Mouse (Mus musculus): ENCODE results near the gene Sccpdh.
"Not testable (repeated sequence)": the region's sequence is repeated elsewhere in the genome, so short reads cannot be mapped to it uniquely, and the experiment has no call there.

Gene Sccpdh

DNA sequence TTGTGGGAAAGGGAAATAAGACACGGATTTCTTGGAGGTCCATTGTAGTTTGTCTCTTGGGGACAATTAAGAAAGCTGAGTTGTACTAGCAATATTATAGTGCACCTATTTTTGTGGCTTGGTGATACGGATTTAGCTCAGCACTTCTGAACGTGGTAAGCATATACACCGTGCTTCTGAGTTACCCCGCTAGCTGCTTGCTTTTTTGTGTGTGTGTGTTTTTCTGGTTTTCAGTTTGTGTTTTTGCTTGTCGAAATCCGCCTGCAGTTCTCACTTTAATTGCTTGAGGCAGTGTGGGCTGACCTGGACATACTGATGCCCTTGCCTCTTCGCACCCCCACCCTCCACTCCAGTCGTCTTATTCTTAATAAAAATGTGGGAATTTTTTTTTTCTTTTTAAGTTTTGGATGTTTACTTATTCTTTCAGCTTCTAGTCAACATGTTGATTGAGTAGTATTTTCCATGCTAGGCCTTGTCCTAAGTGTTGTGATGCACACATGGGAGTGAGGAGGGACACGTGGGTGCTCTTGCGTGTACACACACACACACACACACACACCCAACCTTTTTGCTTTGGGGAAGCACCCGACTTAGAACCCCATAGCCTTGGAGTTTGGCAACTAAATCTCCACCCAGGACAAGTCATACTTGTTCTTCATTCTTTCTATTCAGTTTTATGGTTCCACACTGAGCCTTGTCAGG is 977 bp downstream of the Sccpdh start:
- peak in 1 of 2 experiments; percentile 30 for DNase-seq

DNA sequence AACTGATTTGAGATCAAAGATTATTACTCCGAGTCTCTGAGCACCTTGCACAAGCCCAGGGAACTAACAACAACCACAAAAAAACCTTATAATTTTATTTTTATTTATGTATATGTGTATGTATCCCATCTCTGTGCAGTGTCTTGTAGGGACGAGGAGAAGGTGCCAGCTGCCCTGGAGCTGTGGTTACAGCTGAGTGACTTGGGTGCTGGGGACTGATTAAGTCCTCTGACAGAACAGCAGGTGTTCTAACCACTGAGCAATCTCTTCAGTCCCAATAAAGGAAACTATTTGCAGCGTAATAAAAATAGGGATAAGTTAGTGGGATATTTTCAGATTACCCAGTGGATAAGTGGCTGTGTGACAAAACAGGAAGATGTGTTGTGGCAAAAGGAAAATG is 6.3 kb downstream of the Sccpdh start:
- no peak for DNase-seq

DNA sequence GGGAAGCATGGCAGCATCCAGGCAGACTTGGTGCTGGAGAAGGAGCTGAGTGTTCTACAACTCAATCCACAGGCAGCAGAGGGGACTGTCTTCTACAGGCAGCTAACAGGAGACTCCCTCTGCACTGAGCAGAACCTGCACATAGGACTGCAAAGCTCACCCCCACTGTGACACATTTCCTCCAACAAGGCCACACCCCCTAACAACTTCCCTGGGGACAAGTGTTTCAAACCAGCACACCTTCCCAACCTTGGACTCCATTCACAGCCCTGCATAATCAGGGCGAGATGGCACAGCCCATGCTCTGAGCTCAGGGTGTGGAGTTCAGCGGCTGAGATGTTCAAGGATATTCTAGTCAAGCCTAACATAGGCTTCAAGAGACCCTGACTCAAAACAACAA is 9.0 kb downstream of the Sccpdh start:
- no peak for DNase-seq

DNA sequence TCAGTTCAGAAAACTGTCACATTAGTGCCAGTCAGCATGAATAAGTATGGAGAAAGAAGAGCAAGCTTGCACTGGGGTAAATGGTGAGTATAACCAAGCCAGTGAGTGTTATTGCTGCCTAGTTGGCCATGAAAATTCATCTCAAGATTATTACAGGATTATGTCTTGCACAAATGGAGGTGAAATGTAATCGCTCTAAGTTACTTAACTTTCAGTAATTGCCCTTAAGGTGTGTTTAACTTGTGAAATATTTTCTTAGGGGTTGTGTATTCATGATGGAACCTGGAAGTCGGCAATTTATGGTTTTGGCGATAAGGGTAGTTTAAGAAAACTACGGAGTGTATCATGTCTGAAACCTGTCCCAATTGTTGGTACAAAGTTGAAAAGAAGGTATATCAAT is 11.3 kb downstream of the Sccpdh start:
- DNase-seq = no peak

DNA sequence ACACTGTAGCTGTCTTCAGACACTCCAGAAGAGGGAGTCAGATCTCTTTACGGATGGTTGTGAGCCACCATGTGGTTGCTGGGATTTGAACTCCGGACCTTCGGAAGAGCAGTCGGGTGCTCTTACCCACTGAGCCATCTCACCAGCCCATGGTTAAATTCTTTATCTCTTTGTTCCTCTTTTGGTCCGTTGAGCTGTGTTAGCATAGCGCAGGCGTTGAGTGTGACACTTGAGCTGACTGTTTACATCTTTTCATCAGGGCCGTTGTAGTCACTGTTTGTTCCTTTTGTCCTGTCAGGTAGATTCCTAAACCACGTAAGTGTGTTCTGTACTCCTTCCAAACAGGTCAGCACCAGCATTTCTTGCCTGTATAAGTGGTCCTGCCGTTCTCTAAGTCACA is 14.7 kb downstream of the Sccpdh start:
- DNase-seq = not testable (repeated sequence)

DNA sequence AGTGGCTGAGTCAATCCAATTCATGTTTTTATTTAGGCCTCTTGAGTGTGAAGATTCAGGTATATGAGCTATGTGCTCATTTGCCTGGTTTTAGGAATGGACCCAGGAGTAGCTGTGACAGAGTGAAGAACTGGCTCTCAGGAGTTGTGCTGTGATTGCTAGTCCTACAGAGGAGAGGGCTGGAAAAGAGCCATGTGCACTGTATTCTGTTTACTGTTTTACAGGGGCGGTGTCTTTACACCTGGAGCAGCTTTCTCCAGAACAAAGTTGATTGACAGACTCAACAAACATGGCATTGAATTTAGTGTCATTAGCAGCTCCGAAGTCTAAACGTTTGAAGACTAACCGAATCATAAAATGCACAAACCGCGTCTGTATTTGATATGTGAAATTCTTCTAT is 18.3 kb downstream of the Sccpdh start:
- DNase-seq = no peak

DNA sequence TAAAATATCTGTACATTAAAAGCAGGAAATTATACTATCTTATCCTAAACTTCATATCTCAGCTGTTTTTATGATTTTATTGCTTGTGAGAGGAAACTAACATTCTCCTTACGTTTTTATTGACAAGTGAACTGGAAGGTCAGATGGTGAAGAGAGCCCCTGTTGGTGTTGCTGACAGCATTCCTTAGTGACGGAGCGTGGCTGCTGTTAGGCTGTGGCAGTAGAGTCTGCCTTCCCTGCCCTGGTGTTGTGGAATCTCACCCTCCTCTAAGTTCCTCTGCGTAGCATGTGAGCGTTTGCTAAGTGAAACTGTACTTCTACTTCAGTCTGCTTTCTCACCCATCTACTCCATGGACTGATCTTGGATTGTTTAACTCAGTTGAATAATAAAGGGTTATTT is 18.8 kb downstream of the Sccpdh start:
- DNase-seq = no peak

DNA sequence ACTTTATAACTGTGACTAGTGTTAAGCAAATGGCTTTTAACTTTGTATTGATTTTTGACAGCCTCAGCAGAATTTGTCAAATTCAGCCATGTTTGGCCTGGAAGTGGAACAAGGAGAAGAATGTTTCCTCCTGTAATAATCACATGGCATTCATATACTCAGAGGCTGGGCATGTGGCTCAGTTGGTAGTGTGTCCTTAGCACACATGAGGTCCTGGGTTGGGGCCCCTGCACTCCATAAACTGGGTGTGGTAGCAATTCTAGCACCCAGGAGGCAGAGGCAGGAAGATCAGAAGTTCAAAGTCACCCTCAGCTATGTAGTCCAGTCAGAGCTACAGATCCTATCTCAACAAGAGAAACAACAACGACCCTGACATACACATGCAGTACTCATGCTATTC is 19.3 kb downstream of the Sccpdh start:
- no peak for DNase-seq

DNA sequence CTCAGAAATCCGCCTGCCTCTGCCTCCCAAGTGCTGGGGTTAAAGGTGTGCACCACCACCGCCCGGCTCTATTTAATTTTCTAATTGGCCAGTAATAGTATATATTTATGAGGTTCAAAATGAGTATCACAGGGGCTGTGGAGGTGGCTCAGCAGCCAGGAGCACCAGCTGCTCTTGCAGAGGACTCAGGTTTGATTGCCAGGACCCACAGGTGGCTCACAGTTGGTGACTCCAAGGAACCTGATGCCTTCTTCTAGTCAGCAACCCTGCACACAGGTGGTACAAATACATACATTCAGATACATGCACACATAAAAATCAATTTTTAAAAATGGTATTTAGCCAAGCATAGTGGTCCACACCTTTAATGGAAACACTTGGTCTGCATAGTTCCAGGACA is 20.0 kb downstream of the Sccpdh start:
- peak; percentile 51 to 59 for DNase-seq

DNA sequence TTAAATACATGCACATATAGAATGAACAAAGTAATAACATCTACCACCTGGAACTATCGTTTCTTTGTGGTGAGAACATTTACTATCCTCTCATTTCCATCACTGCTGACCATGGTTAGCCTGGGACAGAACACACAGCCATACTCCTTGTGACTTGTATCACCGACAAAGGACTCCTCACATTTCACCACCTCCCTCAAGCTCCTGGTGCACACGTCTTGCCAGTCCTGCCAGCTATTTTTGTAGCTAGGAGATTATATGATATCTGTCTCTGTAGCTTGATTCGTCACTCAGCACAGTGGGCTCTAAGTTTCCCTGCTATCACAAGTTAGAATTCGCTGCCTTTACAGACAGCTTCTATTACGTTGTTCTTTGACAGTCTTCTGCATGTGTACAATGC is 20.4 kb downstream of the Sccpdh start:
- DNase-seq = no peak

DNA sequence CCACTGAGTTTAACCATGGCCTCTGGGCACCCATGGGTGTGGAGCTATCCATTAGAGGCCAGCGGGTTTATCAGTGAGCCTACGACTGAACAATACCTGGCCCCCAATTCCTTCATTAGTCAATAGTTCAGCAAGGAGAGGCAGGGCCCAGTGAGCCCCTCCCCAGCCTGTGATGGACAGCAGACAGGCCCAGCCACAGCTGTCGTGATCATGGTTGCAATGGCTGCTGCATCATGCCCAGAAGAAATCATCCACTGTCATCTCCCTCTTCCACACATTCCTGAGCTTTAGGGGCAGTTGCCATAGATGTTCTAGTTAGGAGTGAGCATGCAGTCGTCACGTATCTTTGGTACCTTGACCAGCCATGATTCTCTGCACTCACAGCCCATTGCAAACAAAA is 20.9 kb downstream of the Sccpdh start:
- no peak for DNase-seq

DNA sequence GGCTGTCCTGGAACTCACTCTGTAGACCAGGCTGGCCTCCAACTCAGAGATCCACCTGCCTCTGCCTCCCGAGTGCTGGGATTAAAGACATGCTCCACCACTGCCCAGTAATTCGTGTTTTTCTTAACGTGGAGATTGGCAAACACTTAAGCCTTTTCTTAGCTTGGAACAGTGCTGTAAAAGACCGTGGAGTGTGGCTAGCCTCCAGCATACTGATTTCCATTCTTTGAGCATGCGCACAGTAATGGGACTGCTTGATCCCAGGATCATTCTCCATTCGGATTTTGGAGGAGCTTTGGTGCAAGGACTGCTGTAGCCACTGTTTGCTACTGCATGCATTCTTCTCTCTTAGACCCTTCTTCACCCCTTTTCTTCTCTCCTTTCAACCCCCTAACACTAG is 21.5 kb downstream of the Sccpdh start:
- DNase-seq = no peak

DNA sequence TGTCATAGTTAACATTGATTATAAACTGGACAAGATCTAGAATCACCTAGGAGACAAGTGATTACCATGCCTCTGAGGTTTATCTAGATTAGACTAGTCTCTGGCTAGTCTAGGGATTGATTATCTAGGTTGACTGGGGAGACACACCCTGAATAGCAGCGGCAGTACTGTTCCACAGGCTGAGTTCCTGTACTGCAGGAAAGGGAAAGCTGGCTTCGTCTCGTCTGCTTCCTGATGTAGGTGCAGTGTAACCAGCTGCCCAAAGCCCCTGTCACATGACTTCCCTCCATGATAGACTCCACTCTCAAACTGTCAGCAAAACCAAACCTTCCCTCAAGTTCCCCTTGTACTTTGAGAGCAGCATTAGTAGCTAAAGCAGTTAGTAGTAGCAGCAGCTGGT is 36.1 kb downstream of the Sccpdh start:
- DNase-seq = no peak

DNA sequence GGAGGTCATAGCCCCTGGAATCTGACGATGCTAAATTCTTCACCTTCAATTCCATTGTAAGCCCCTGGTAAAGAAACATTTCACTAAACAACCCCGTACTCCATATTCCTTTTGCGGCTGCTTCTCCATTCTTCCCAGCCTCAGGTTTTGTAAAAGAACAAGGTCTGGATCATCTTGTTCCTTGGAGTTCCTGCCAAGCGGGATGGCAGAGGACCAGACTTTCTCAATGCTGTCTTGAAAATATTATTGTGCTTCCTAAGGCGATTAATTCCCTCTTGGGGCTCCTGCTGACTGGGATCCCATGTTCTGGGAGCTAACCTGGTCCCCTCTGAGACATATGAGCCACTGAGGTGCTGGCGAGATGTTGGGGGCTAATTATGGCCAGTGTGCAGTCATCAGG is 37.1 kb downstream of the Sccpdh start:
- peak in 1 of 2 experiments; percentile 30 for DNase-seq

DNA sequence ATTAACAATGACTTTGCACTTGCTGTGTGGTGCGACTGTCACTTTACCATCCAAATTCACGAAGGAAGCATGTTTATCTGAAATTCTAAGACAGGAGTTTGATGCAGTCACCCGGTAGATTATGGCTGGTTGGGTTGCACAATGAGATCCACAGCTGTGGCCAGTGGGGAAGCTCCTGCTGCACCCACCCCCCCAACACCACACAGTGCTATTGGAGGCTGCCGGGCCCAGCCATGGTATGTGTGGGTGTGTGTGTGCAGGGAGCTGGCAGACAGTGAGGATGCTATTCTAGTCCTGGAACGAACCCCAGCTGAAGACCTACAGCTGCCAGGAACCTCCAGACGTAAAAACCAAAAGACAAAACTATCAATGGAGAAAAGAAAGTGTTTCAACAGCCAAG is 41.4 kb downstream of the Sccpdh start:
- peak; percentile 51 to 62 for DNase-seq

DNA sequence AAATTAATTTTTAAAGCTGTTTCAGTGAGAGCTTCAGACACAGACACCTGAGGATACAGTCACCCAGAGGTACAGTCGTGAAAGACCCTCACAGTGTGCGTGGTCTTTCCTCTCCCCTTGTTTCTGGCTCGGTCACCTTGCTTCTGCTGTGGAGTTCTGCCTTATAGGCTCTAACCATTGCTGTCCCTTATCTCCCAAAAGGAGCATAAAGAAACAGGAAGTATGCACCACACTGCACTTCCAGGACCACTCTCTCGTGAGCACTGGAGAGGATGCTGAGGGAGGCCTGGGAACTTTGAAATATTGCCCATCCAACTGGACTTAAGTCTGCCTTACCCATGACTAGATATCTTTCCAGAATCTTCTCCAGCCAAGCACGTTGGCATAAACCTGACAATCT is 42.7 kb downstream of the Sccpdh start:
- DNase-seq = no peak

DNA sequence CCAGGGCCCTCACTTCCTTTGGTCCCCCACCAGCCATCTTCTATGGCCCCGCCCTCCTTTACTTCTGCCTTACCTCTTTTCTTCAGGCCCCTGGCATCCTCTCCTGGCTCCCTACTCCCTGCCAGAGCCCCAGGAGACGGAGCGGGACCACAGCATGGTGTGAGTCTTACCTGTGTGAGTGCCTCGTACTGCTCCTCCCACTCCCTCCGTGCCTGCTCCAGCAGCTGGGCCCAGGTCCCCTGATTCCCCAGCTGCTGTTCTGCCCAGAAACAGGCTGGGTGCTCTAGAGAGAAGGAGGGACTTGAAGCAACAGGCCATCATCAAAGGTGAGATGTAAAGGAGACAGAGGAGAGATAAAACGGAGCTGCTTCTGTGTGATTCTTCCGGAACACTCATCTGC is 44.6 kb downstream of the Sccpdh start:
- no peak for DNase-seq

DNA sequence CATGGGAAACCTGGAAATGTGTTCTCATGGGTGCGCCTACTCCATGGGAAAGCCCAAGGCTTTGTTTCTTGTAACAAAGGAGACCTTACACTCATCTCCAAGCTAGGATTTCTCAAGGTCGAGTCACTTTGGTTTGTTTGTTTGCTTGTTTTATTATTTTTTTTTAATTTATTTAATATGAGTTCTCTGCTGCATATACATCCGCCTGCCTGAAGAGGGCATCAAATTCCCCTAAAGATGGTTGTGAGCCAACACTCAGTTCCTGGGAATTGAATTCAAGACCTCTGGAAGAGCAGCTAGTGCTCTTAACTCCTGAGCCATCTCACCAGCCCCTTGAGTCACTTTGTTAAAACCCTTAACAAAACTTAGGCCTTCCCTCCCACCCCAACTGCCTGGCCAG is 45.4 kb downstream of the Sccpdh start:
- no peak for DNase-seq

DNA sequence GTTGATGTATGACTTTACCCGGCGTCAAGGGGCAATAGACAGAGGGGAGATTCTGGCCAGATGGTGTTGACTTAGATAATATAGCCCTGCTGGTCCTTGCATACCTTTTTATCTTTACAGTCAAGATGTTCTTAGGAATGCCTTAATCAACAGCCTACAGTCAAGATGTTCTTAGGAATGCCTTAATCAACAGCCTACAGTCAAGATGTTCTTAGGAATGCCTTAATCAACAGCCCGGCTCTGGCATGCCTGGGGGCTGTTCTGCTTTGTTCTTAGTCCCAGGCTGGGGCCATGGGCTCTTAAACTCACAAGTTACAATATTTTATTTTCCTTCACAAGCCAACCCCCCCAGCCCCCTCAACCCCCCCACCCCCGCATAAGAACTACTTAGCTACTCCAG is 47.3 kb downstream of the Sccpdh start:
- DNase-seq = not testable (repeated sequence)

DNA sequence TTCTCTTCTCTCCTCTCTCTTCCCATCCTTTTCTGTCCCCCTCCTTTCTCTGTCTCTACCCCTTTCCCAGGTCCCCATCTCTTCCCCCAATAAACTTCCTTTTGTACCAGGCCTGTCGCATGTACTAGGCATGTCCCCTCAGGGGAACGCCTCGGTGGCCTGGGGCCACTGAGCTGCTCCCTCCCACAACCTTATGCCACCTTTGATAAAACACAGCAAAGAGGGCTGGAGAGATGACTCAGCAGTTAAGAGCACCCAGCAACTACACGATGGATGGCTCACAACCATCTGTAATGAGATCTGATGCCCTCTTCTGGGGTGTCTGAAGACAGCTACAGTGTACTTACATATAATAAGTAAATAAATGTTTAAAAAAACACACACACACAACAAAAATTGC is 47.8 kb downstream of the Sccpdh start:
- DNase-seq = no peak

DNA sequence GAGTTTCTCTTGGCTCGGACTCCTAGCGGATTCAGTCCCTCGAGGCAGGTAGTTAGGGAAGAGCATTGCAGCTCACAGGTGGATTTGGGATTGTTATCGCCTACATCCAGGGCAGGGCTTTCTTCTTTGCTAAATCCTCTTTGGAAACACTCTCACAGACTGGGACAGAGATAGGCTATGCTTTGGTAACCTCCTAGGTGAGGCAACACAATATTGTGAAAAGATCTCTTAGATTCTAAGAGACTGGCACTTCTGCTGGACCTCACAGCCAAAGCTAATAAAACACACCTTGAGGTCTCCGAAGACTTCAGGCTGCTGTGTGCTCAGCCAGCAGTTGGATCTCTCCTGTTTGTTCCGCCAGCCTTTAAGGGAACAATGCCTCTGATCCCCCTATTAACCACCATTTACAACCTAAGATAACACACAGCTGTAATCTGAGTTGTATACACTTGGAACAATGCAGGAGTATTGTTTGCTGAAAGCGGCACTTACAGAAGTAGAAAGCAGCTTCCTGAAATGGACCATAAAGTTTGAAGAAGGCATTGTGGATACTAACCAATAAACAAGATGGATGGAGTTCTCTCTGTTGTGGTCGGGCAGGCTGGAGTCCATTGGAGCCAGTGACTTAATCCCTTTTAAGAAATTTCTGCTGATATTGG is 54.9 kb downstream of the Sccpdh start:
- no peak for DNase-seq

DNA sequence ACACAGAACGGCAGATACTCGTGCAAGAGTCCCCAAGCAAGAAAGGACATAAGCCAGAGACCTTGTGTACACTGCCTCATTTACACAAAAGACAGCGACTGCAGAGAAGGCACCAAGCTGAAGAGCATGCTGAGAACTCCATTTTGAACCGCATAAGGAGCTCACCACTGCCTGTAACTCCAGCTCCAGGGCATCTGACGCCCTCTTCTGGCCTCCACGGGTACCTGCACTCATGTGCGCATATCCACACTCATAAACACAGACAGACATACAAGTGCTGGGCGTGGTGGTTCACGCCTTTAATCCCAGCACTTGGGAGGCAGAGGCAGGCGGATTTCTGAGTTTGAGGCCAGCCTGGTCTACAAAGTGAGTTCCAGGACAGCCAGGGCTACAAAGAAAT is 60.7 kb downstream of the Sccpdh start:
- DNase-seq = no peak

DNA sequence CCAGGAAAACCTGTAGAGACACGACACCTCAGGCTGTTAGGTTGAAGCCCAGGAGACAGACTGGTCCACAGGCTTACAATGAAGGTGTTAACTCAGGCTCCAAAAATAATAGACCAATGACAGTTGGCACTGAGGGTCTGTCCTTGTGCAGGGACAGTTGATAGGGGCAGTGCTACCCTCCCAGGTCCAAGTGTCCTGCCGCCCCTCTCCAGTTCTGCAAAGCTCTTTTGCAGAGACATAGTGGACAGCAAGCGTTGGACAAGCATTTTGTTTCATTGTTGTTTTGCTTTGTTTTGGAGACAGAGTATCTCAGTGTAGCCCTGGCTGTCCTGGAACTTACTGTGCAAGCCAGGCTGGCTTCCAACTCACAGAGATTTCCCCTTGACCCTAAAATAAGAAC is 63.4 kb downstream of the Sccpdh start:
- DNase-seq = no peak

DNA sequence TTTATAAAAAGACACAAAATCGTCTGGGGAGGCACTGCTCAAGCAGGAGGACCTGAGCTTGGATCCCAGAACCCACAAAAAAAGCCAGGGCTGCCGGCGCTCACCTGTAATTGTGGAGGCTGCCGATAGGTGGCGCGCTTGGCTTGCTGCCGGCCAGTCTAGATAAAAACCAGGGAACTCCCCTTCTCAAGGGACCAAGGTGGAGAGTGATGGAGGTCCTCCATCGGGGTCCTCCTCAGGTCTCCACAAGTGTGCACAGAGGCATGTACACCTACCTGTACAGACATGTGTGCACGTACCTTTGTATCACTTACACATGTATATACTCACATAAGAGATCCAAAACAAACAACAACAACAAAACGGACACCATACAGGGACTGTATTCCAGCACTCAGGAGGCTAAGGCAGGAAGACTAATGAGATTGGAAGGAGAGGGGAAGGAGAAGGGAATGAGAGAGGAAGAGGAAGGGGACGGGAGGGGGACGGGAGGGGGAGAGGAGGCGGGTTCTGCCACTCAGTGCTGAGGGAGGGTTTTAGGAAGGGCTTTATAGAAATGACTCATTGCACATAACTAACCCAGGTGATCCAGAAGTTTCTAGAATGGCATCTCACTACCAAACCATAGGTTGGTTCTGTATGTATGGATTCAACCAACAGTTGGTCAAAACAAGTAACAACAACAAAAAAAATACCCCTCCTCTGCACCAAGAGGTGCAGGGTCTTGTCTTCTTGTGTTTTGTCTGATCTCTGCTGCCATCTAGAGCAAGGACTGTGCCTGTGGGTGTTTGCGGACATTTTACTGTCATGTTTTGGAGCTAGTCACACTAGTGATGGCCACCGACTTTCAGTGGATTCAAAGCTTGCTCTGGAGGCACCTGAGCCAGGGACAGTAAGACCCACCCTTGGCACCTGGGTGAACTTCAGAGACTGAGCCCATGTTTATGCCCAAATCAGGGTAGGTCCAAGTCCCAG is 66.8 kb downstream of the Sccpdh start:
- peak; percentile 84 to 86 for DNase-seq
